Mouse (Mus musculus) forebrain, embryonic 13.5 days (tissue): ENCODE data around the gene 9230104L09Rik. TPM values are rescaled to one million over a fixed set of nuclear protein-coding genes. Genes with fewer than 3 reads are reported as not detected.

Experiments
- ATAC-seq: fragments of 200-750 bp; cut with Nextera tagmentation; 2 replicates; pipeline ENCODE4 v1.8.0; 2017
- H3K27ac ChIP-seq: fragments of 300-500 bp; sonication (generic); 2 replicates; pipeline ENCODE4 v1.5.1; 2015; ENCODE audit warnings: inconsistent platforms, mild to moderate bottlenecking, moderate library complexity
- H3K27me3 ChIP-seq: fragments of 300-500 bp; sonication (generic); 2 replicates; pipeline ENCODE4 v1.6.1; 2015; ENCODE audit warnings: mild to moderate bottlenecking, inconsistent platforms
- H3K36me3 ChIP-seq: fragments of 300-500 bp; sonication (generic); 2 replicates; pipeline ENCODE4 v1.6.1; 2015; ENCODE audit warnings: mild to moderate bottlenecking, inconsistent platforms; ENCODE audit not compliant: poor library complexity, severe bottlenecking
- H3K4me1 ChIP-seq: fragments of 300-500 bp; sonication (generic); 2 replicates; pipeline ENCODE4 v1.6.1; 2015; ENCODE audit warnings: inconsistent platforms
- H3K4me2 ChIP-seq: fragments of 300-500 bp; sonication (generic); 2 replicates; pipeline ENCODE4 v1.6.1; 2015; ENCODE audit warnings: inconsistent platforms, mild to moderate bottlenecking, moderate library complexity
- H3K4me3 ChIP-seq: fragments of 300-500 bp; sonication (generic); 2 replicates; pipeline ENCODE4 v1.5.1; 2015; ENCODE audit warnings: mild to moderate bottlenecking, inconsistent platforms
- H3K9ac ChIP-seq: fragments of 300-500 bp; sonication (generic); 2 replicates; pipeline ENCODE4 v1.6.1; 2015; ENCODE audit warnings: mild to moderate bottlenecking, inconsistent platforms
- H3K9me3 ChIP-seq: fragments of 300-500 bp; sonication (generic); replicated peaks from 2 replicates; pipeline ENCODE4 v1.6.1; 2016; ENCODE audit warnings: inconsistent platforms
- WGBS: fragments of 180-500 bp; shearing (Covaris S2); methylation state at CpG from one replicate; pipeline ENCODE4 v1.1.7; 2015; 5-methylcytosine and 5-hydroxymethylcytosine counted together
- polyA plus RNA-seq: library from polyadenylated mRNA; unstranded; fragments of >200 nt; fragmentation: Nextera tagmentation; extraction: Ambion mirVana; gene quantifications from 2 replicates; pipeline ENCODE4 v1.2.1, GENCODE M21; 2015

Gene 9230104L09Rik
- not detected in 2 replicates for polyA plus RNA-seq

DNA sequence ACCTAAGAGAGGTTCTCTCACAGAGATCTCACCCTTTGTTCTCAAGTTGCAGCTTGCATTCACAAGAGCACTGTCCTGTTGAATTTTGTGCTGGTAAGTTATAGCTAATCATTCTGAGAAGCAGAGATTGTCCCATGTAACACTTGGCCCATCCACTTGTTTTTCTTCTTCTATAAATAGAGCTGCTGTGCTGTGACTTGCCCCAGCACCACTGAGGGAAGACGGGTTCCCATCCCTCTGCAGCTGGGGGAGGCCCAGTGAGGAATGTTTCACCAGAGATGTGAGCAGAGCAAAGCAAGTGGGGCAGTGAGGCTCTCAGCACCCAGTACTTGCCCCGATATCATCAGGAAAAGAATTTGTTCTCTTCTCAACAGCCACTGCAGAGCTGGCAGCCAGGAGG lies at the start of gene 9230104L09Rik:
Gene 9230104L09Rik (minus strand): TSS at position 73 of the 400 bp plus-strand sequence.
- Histone ChIP-seq H3K27me3 (no peaks in the 10 kb centered on the region), H3K27ac (no peak within 1 kb of the TSS), H3K4me3 (no peak within 1 kb of the TSS), H3K4me2 (no peak within 1 kb of the TSS), H3K36me3 (no peaks in the 10 kb centered on the region), H3K9me3 (no peaks in the 10 kb centered on the region), H3K9ac (no peak within 1 kb of the TSS), H3K4me1 (no peaks in the 10 kb centered on the region)
- whole genome bisulfite sequencing: 77% methylated on average over 2 of the region's 2 CpGs
- ATAC-seq: no peak

DNA sequence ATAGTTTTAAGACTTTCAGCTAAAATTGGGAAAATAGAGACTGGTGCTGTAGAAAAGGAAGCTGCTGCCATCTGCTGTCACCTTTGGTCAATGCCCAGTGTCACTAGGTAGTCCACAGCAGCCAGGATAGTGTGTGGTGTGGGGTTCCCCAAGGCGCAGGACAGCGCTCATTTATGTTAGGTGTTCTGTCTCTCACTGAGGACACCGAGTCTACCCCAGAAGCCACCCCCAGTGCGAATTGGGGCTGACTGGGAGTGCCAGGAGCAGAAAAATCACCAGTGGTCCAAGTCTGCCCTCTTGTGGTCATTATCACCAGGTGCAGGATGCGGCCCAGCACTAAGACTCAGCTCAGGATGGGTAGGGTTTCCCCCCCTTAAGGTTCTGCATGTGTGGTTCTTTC lies 37.4 kb upstream of the 9230104L09Rik start:
- 12% methylated on average over 5 of the region's 5 CpGs for WGBS
- H3K4me2 ChIP-seq: peak overlapping the region; percentile 20; the same call in 1 of the 2 replicates
- ATAC-seq: peak; percentile 93
- no peak overlapping the region for H3K4me3 ChIP-seq
- H3K4me1 ChIP-seq: peaks cover 3% of the 10 kb centered on the region; the same call in 1 of the 2 replicates
- H3K27ac ChIP-seq: no peak overlapping the region
- no peaks in the 10 kb centered on the region for H3K36me3 ChIP-seq
- H3K9me3 ChIP-seq: no peaks in the 10 kb centered on the region
- no peak overlapping the region for H3K9ac ChIP-seq
- no peaks in the 10 kb centered on the region for H3K27me3 ChIP-seq

DNA sequence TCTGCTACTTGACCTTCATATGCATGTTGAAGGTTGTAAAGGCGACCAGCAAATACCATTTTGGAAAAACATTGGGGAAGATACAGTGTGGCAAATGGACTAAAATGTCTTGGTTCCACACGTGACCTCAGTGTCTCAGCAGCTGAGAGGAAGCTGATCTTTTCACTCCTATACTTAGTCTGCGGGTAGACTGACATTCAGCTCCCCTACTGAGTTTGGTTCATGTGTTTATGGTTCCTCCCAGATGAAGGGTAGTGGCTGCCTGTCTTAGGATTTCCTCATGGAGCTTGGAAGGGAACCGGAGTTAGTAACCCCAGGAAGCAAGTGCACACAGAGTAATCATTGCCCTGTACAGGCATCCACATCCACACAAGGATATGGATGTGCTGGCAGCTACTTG lies 35.5 kb upstream of the 9230104L09Rik start:
- Histone ChIP-seq H3K9ac (no peak overlapping the region), H3K9me3 (no peaks in the 10 kb centered on the region), H3K27ac (no peak overlapping the region), H3K27me3 (no peaks in the 10 kb centered on the region), H3K4me3 (no peak overlapping the region), H3K36me3 (no peaks in the 10 kb centered on the region), H3K4me1 (peaks cover 3% of the 10 kb centered on the region; the same call in 1 of the 2 replicates), H3K4me2 (no peak overlapping the region)
- 76% methylated on average over 4 of the region's 4 CpGs for WGBS
- no peak for ATAC-seq

DNA sequence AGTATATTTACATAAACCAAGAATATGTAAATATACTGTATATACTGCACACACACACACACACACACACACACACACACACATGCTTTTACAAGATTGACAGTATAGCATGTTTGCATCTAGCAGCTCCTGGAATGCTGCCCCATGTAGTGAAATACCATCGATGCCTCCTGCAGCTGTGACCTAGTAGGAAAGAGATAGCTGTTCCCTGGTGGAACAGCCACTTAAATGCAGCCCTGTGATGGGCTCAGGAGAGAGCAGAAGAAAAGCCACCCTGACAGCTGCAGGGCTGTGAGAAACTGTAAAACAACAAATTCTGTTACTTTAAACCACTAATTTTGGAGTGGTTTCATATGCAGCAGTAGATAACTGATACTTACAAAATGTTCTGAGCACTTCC lies 31.4 kb upstream of the 9230104L09Rik start:
- 0 out of 2 replicates have a peak, but pooled peaks cover 4% of the 10 kb centered on the region for H3K4me1 ChIP-seq
- no peak overlapping the region for H3K4me2 ChIP-seq
- WGBS: 81% methylated on average over 1 of the region's 1 CpGs
- no peak overlapping the region for H3K27ac ChIP-seq
- H3K36me3 ChIP-seq: no peaks in the 10 kb centered on the region
- H3K4me3 ChIP-seq: no peak overlapping the region
- no peaks in the 10 kb centered on the region for H3K9me3 ChIP-seq
- ATAC-seq: no peak
- no peaks in the 10 kb centered on the region for H3K27me3 ChIP-seq
- no peak overlapping the region for H3K9ac ChIP-seq

DNA sequence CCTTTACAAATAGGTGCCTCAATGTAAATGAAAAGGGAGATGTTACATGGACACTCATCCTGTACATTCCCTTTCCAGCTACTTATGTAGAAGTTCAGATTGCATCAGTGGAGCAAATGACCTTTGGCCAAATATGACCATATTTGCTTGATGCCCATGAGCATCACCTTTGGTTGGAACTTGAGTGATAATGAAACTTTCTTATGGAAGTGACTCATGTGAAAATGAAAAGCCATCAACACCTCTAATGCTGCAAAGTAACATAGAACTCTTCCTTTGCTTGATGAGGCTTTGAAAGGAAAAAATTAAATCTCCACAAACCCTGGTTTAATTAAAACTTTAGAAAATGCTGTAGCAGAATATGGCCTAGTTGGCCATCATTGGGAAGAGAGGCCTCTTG lies 28.3 kb upstream of the 9230104L09Rik start:
- Histone ChIP-seq H3K4me3 (no peak overlapping the region), H3K4me1 (peaks cover 28% of the 10 kb centered on the region), H3K9ac (no peak overlapping the region), H3K27me3 (no peaks in the 10 kb centered on the region), H3K27ac (no peak overlapping the region), H3K9me3 (no peaks in the 10 kb centered on the region), H3K4me2 (no peak overlapping the region), H3K36me3 (no peaks in the 10 kb centered on the region)
- ATAC-seq: no peak

DNA sequence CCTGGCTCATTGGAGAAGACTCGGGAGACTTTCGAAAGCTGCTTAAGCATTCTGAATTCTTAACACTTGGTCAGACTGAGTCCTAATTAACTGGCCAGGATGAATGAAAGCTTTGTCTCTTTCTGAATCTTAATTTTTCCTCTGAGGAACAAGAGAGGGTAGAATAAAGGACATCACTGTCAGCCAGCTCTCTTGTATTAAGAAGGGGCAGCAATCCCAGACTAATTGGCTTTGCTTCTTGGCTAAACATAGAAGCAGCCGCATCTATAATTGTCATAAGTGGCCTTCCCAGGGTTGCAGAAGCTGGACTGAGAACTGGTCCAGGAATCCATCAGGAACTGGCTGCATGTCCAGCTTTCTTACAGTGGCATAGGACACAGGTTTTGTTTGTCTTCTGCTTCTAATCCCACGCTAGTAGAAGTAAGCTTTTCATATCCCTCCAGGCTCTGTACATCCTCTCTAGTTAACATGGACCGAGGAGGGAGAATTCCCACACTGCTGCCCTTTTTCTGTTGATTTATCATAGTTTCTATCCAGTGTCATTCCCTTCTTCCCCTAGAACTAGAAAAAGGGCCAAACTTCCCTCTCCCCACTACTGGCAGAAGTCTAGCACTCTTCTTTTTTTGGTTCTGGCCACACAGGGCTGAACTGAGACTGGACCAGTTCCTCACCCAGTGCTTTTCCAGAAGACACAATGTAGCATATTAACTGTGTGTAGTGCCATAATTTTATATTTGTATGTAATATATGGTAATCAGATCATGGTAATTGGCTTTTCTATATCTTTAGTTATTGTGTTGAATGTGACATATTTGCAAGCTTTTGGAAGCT lies 25.4 kb upstream of the 9230104L09Rik start:
- peak; percentile 95 for ATAC-seq
- Histone ChIP-seq H3K9ac (no peak overlapping the region), H3K27me3 (no peaks in the 10 kb centered on the region), H3K4me1 (peaks cover 28% of the 10 kb centered on the region), H3K27ac (peak overlapping the region; percentile 88), H3K9me3 (no peaks in the 10 kb centered on the region), H3K36me3 (no peaks in the 10 kb centered on the region), H3K4me2 (no peak overlapping the region), H3K4me3 (no peak overlapping the region)
- WGBS: 5% methylated on average over 5 of the region's 5 CpGs

DNA sequence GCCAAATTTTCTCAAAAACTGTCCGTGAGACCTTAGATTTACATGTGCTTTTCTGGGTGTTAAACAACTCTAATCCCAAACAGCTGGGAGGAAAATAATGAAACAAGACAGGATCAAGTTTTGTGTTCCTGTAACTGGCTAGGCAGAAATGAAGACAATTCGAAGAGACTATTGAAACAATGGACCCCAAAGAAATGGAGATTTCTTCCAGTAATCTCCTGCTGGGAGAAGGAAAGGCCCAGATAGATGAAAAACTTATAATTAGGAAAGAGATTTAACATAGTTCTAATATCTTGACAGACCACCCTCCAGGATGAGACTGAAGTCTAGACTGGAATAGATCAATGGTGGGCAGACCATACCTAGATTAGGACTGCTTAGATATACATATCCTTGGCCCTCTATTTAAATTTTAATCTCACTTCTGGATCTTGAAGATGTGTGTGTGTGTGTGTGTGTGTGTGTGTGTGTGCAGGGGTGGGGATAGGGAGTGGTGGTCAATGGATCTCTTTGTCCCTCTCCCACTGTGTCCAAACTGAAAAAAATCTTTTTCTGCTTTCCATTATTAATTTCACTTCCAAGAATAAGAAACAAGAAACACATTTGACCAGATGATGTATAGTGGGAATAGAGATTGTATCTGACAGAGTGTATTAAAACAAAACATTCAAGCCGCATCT lies 24.6 kb upstream of the 9230104L09Rik start:
- no peak overlapping the region for H3K4me2 ChIP-seq
- H3K4me1 ChIP-seq: peaks cover 28% of the 10 kb centered on the region
- H3K9me3 ChIP-seq: no peaks in the 10 kb centered on the region
- H3K4me3 ChIP-seq: no peak overlapping the region
- 5% methylated on average over 3 of the region's 3 CpGs for WGBS
- no peak overlapping the region for H3K9ac ChIP-seq
- H3K27me3 ChIP-seq: no peaks in the 10 kb centered on the region
- H3K36me3 ChIP-seq: no peaks in the 10 kb centered on the region
- ATAC-seq: peak; percentile 76
- peak overlapping the region; percentile 88 for H3K27ac ChIP-seq

DNA sequence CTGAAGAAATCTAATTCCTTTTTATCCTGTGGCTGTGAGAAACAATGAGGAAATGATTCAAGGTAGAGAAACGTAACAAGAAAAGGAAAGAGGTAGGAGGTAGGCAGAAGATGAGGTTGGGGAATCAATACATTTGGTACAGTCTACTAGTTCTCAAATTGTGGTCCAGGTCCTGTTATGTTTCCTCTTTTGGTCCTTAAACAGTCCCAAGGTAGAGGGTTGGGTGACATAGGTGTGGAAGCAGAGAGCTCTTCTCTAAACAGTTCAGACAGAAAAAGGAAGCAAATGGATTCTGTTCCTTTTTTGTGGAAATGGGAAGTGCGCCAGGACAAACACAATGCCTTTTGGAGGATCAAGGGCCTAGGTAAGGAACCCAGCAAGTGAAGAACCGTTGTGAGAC lies 24.0 kb upstream of the 9230104L09Rik start:
- Histone ChIP-seq H3K4me3 (no peak overlapping the region), H3K9ac (no peak overlapping the region), H3K4me2 (no peak overlapping the region), H3K27ac (peak overlapping the region; percentile 88), H3K27me3 (no peaks in the 10 kb centered on the region), H3K4me1 (peaks cover 28% of the 10 kb centered on the region), H3K36me3 (no peaks in the 10 kb centered on the region), H3K9me3 (no peaks in the 10 kb centered on the region)
- WGBS: 41% methylated on average over 3 of the region's 3 CpGs
- ATAC-seq: no peak

DNA sequence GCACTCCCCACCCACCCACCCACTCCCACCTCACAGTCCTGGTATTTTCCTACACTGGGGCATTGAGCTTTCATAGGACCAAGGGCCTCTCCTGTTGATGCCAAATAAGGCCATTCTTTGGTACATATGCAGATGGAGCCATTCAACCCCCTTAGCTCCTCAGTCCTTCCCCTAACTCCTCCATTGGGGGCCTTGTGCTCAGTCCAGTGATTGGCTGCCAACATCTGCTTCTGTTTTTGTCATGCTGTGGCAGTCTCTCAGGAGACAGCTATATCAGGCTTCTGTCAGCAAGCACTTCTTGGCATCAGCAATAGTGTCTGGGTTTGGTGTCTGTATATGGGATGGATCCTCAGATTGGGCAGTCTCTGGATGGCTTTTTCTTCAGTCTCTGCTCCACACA lies 19.9 kb upstream of the 9230104L09Rik start:
- no peaks in the 10 kb centered on the region for H3K27me3 ChIP-seq
- no peak overlapping the region for H3K4me3 ChIP-seq
- no peak overlapping the region for H3K27ac ChIP-seq
- H3K36me3 ChIP-seq: no peaks in the 10 kb centered on the region
- no peak overlapping the region for H3K4me2 ChIP-seq
- H3K4me1 ChIP-seq: peaks cover 12% of the 10 kb centered on the region
- ATAC-seq: no peak
- H3K9me3 ChIP-seq: no peaks in the 10 kb centered on the region; the same call in 1 of the 2 replicates
- no peak overlapping the region for H3K9ac ChIP-seq

DNA sequence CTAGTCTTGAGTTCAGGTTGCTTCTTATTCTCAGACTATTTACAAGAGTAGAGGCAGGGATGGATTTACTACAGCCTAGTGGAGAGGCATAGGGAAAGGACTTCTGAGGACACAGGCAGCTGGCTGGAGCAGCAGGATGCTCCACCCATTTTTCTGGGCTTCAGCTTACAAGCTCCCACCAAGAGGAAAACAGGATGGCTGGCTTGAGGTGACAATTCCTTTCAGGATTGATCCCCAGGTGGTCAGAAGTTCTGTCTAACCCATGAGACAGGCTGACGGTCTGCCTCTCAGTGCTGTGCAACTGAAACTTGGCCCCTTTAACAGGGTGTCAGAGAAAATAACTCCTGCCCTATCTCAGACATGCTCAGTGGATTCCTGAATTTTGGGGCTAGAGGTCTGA lies 14.4 kb upstream of the 9230104L09Rik start:
- no peak overlapping the region for H3K4me3 ChIP-seq
- no peak overlapping the region for H3K4me2 ChIP-seq
- peaks cover 8% of the 10 kb centered on the region for H3K4me1 ChIP-seq
- 79% methylated on average over 1 of the region's 1 CpGs for WGBS
- no peak for ATAC-seq
- H3K9me3 ChIP-seq: no peaks in the 10 kb centered on the region; the same call in 1 of the 2 replicates
- H3K36me3 ChIP-seq: no peaks in the 10 kb centered on the region
- no peaks in the 10 kb centered on the region for H3K27me3 ChIP-seq
- no peak overlapping the region for H3K9ac ChIP-seq
- no peak overlapping the region for H3K27ac ChIP-seq

DNA sequence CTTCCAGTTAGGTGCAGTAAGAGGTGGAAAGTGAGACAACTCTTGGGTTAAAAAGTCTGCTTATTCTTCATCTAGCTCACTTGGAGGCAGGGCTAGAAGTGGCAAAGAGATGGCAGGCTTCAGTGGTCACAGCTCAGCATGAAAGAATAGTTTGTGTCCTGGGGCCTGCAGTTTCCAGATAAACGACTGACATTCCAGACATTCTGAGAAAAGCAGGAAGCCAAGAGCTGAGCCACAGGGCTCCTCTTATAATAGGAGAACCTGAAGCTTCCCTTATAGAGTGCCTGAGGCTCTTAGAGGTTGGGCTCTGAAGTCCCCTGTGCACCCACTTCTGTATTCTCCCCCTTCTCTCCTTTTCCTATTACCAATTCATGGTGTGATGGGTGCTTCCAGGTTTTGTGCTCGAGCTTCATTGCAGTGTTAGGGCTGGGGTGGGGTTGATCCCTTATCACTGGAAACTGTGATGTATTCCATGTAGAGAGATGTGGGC lies 13.8 kb upstream of the 9230104L09Rik start:
- Histone ChIP-seq H3K4me2 (no peak overlapping the region), H3K36me3 (no peaks in the 10 kb centered on the region), H3K9ac (no peak overlapping the region), H3K27me3 (no peaks in the 10 kb centered on the region), H3K27ac (no peak overlapping the region), H3K9me3 (no peaks in the 10 kb centered on the region; the same call in 1 of the 2 replicates), H3K4me3 (no peak overlapping the region), H3K4me1 (peaks cover 13% of the 10 kb centered on the region)
- ATAC-seq: no peak
- WGBS: 22% methylated on average over 2 of the region's 2 CpGs

DNA sequence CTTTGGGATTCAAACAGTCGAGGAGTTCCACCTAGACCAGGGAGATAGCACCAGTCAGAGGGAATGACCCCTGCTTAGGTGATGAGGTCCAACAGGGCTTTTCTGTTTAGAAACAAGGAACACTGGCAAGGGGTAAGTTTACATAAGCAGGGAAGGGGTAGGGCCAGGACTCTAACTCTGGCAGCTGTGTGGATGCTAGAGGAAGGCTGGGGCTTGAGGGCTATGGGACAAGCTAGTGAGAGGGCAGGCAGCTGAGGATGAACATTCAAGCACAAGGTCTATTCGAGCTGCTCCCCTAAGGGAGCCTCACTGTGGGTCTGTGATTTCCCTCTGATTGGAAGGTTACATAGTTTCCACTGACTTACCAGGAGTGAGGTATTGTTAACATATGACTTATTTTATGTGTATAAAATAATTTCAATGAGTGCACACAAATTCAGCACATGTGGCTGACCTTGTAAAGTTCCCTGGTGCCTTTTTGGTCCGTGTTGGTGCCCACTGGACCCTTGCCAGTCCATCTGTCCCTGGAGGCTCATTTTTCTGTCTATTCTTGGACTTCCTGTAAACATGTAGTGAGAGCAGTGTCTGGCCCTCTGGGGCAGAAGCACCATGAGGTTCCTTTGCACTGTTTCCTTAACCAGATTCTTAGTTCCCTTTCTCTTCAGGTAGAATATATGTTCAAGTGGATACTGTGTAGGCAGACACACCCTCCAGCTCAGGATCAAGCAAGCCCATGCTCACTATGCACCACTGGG lies 12.4 kb upstream of the 9230104L09Rik start:
- WGBS: 61% methylated on average over 3 of the region's 3 CpGs
- H3K4me1 ChIP-seq: peaks cover 28% of the 10 kb centered on the region
- no peaks in the 10 kb centered on the region for H3K9me3 ChIP-seq
- peaks cover 11% of the 10 kb centered on the region for H3K36me3 ChIP-seq
- no peak overlapping the region for H3K4me2 ChIP-seq
- H3K27me3 ChIP-seq: no peaks in the 10 kb centered on the region
- H3K9ac ChIP-seq: no peak overlapping the region
- H3K27ac ChIP-seq: no peak overlapping the region
- H3K4me3 ChIP-seq: no peak overlapping the region
- no peak for ATAC-seq
